Mouse (Mus musculus) G1E-ER4 (cell line): ENCODE data around the gene Pkn1. TPM values are rescaled to one million over a fixed set of nuclear protein-coding genes. Genes with fewer than 3 reads are reported as not detected.

Experiments
- GATA1 ChIP-seq: IDR thresholded peaks from one replicate; pipeline ENCODE4 v1.8.0; 2012; ENCODE audit warnings: low read length, inconsistent platforms
- polyA plus RNA-seq: library from polyadenylated mRNA; stranded (reverse); fragments of >175 nt; gene quantifications from 2 replicates; pipeline ENCODE4 v1.2.3, GENCODE M21; 2012

Pkn1 gene
- polyA plus RNA-seq, 1 experiment = 75.4 TPM

GRCm38 (mm10) chr8:83618566-83618965 lies 80.4 kb downstream of the Pkn1 start:
- no peak for TF ChIP-seq GATA1

DNA sequence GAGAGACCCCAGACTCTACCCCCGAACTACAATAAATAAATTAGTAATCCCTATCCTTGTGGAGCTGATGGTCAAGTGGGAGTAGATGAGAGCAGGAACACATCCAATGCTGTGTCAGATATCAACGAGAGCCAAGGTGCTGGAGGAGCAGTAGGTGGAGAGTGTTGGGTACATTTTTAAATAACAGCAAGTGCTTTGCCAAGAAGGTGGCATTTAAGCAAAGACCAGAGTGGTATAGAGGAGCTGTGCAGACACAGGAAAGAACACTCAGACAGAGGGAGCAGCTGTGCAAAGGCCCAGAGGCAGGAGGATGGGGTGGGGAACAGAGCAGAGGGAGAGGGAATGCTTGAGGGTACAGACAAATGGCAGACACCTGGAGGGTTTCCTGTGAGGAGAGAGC lies 81.9 kb downstream of the Pkn1 start:
- TF ChIP-seq GATA1 = no peak

- no peak for TF ChIP-seq GATA1
These were observed 82.4 kb downstream of the Pkn1 start for GRCm38 (mm10) chr8:83616625-83617024.

Other genes with a start within 250 kb of the Pkn1 start
- gene Scoc, start 240.8 kb downstream of the Pkn1 start, polyA plus RNA-seq = 1.4 and 1.8 TPM in 2 replicates
- gene Olfr370, start 163.4 kb downstream of the Pkn1 start, polyA plus RNA-seq = not detected in 2 replicates
- gene Ndufb7, start 132.5 kb downstream of the Pkn1 start, polyA plus RNA-seq = 277 and 338 TPM in 2 replicates
- gene Tecr, start 91.2 kb downstream of the Pkn1 start, polyA plus RNA-seq = 121 and 229 TPM in 2 replicates
- 48.1 and 64.0 TPM in 2 replicates for gene Dnajb1, start 91.0 kb downstream of the Pkn1 start, polyA plus RNA-seq
- 63.1 and 78.2 TPM in 2 replicates for gene Gipc1, start 46.5 kb downstream of the Pkn1 start, polyA plus RNA-seq
- gene Ptger1, start 32.5 kb downstream of the Pkn1 start, polyA plus RNA-seq = 0.06 and 0.13 TPM in 2 replicates
- gene Ddx39, start 16.0 kb upstream of the Pkn1 start, polyA plus RNA-seq = 61.0 and 78.7 TPM in 2 replicates
- gene Adgre5, start 42.1 kb upstream of the Pkn1 start, polyA plus RNA-seq = 49.5 and 69.7 TPM in 2 replicates
- 28.6 and 31.7 TPM in 2 replicates for gene Adgrl1, start 200.9 kb upstream of the Pkn1 start, polyA plus RNA-seq